Mouse (Mus musculus) thymus, postnatal 10 days (tissue): ENCODE results near the gene Golga3.

Source experiments
- DNase-seq, 2 experiments: peaks; one replicate each; pipeline ENCODE4 v3.0.0; 2021; ENCODE audit warnings: low spot score in 2 of 2

Golga3 gene

GRCm38 (mm10) chr5:110230780-110231461, 54.4 kb downstream of the Golga3 start, which contains the start of gene Ankle2:
TSS of gene Ankle2 (plus strand) at chr5:110231004.
- DNase-seq, result peak; percentile 82 to 91

DNA sequence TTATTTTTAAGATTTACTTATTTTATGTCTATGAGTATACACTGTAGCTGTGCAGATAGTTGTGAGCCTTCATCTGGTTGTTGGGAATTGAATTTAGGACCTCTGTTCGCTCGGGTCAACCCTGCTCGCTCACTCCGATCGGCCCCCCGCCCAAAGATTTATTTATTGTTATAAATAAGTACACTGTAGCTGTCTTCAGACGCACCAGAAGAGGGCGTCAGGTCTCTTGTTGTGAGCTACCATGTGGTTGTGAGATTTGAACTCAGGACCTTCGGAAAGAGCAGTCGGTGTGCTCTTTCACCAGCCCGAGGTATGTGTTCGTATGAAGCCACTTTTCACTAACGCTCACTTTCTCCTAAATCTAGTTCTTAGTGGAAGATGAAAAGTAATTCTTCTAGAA, 55.1 kb downstream of the Golga3 start:
- no peak for DNase-seq

DNA sequence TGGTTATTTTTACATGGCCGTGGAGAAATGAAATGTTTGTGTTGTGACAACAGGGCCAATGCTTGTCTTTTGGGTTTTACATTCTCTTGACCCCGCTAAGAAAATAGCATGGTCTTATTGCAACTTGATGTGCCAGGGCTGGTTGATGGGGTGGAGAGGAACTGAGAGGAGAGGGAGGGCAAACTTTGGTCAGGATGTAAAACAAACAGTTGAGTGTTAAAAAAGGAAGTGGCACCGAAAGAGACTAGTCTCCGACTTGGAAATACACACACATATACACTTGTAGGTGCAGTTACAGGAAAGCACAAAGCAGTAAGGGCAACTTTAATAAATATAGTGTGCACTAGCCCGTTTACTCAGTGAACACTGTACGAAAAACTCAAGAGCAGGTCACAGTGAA, 55.8 kb downstream of the Golga3 start:
- DNase-seq, result no peak

GRCm38 (mm10) chr5:110244091-110244490, 67.6 kb downstream of the Golga3 start:
- no peak for DNase-seq

DNA sequence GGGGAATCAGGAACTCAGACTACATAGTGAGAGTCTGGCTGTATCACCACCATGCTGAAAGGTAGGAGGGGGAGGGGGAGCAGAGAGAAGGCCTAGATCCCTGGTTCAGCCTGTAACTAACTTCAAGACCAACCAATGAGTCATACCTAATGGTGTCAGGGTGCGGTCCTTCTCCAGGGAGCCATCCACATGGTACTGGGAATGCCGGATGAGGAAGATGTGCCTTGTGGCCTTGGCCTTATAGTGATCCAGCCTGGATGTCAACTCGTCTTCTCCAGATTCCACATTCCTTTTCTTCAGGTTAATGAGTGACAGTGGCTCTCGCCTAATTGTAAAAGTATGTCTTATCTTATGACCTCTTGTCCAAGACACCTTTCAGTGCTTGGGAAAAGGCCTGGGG, 90.4 kb downstream of the Golga3 start:
- DNase-seq, result no peak

DNA sequence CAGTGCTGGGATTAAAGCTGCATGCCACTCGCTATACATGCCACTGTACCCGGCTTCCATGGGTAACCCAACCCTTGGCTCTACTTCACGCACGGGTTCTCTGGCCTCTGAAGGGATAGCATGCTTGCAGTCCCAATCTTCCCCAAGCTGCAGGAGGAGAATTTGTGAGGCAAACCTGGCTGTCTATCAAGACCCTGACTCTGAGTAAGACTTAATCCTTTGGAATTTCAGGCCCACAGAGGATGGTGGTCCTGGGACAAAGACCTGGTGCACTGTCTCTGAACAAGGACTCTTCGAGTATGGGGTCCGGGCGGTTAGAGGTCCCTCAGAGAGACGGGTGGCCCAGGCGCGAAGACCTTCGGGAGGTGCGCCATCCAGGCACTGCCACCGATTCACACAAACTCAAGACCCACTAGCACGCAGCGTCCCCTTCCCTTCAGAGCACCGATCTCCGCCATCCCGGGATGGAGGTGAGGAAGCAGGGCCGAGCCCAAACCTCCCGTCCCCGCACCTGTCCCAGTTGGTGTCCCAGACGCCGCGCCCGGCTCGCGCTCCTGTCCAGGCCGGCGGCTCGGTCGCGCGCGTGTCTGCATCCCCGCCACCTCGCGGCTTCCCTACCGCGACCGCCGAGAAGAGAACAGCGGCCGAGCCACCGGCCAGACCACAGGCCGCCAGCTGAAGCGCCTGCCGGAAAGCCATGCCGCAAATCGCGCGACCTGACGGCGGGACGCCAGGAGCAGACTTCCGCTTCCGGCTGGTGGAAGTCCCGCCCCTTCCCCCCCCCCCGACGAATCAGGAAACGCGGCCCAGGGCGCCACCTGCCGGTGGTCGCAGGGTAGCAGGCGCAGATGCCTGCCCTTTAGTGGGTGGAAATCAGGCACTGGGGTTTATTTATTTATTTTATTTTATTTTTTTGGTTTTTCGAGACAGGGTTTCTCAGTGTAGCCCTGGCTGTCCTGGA, 92.9 kb downstream of the Golga3 start, which contains the start of gene Pgam5:
Gene Pgam5 (minus strand): TSS at position 773 of the 961 bp plus-strand sequence.
- DNase-seq, result peak; percentile 76 to 93

- no peak for DNase-seq
Measured at GRCm38 (mm10) chr5:110270242-110270641, 93.7 kb downstream of the Golga3 start.

DNA sequence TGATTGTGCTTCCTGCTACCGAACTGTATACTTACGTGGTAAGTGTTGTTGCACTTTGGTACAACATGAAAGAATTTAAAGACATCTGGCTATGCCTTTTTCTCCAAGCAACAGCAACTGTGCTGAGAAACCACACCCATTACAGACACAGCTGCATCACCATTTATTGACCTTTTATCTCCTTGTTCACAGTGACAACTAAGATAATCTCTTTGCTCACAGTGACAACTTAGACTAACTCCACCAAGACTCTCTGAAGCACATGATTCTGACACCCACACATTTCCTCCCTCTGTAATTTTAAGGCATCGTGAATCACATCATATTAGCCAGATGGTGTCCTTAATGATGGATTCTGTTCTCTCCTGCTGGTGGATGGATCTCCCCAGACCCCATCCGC, 97.6 kb downstream of the Golga3 start:
- DNase-seq, result no peak

DNA sequence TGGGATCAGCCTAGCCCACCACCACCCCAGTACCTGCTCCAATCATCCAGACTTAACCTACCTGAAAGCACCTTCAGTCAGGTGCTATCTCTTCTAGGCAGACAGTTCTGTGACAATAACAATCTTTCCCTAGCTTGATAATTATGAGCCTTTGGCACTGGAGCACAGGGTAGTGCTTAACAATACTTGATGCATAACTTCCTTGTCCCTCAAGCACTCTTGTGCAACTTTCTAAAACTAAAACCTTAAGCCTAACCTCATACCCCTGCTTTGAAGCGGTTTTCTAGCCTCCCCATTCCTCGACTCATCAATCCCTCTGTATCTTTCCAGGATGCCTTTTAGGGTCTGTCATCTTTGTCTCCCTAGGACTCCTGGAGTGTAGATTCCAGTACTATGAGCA, 98.3 kb downstream of the Golga3 start:
- no peak for DNase-seq
